Mouse (Mus musculus): ENCODE data around the gene Fermt1.

DNA sequence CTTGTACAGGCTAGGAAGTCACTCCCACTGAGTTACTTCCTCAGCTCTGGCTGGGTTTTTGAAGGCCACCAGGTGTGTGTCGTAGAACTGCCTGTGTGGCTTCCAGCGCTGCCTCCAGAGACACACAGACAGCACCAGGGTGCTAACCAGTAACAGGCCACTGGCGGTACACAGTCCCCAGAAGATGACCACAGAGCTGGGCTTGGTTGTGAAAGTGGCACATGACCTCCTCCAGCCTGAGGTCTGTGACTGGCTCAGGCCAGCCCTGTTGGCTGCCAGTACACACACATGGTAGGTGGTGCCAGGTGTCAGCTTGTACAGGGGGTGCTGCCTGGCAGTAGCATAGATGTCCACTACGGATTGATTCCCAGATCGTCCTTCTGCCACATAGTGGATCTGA lies 76.0 kb downstream of the Fermt1 start:
- TF ChIP-seq CTCF (conservative IDR thresholded peaks at IDR 0.05; ENCODE audit: insufficient read depth, insufficient read length, low read depth, low read length) (no peak), POLR2A (IDR thresholded peaks at IDR 0.05; ENCODE audit: low read depth, low read length) (no peak)
